Comparison of ENCODE assay signal across 12 mouse cellular contexts in genomic region chr16:97252997-97253635, GRCm38 (mm10).
DNase-seq lines count a peak whose midpoint lies in the region; ATAC-seq and TF ChIP-seq lines count a peak whose summit lies in the region.
"Had no signal": no experiment of that assay in that cellular context is flagged by ENCODE, and none has a peak within 500 bp of the region (broad histone marks: within the 10 kb centered on the region; RNA-seq: fewer than 3 reads in every experiment).

No protein-coding gene starts in this region.

- no peaks in the 10 kb centered on the region for H3K9me3 ChIP-seq in hindbrain, postnatal 0 days (ENCODE audit: low read length)
- H3K9me3 ChIP-seq in hindbrain, embryonic 10.5 days, result no peaks in the 10 kb centered on the region
- H3K9me3 ChIP-seq: embryonic facial prominence, embryonic 15.5 days had no signal

- TF ChIP-seq CTCF in hindbrain, postnatal 0 days (IDR thresholded peaks at IDR 0.05; ENCODE audit: low read depth), result peak; percentile 47
- no peak for TF ChIP-seq CTCF in brain, embryonic 14.5 days (IDR thresholded peaks at IDR 0.05; ENCODE audit: borderline replicate concordance, extremely low read depth, insufficient read depth, insufficient read length)
- no peak for TF ChIP-seq CTCF in thymus, adult 2 months (IDR thresholded peaks at IDR 0.05; ENCODE audit: borderline replicate concordance, control insufficient read depth, extremely low read depth, insufficient read depth, low read length, poor library complexity)

- DNase-seq in hindbrain, postnatal 0 days (ENCODE audit: low spot score), result peak; percentile 69
- DNase-seq in hindbrain, embryonic 10.5 days (ENCODE audit: low spot score), result no peak
- DNase-seq in 416B (ENCODE audit: low read depth), result peak; percentile 28
- DNase-seq in brain, embryonic 14.5 days (ENCODE audit: low read depth), result peak; percentile 55
- DNase-seq in left cerebral cortex, postnatal 36 days (ENCODE audit: low spot score in 2 of 2), result peak; percentile 24 to 28
- DNase-seq in thymus, adult 2 months, result no peak
- DNase-seq in gastrocnemius, postnatal 10 days, result no peak
- DNase-seq: cerebellum, adult 11-12 months had no signal

- TF ChIP-seq POLR2A in brain, embryonic 14.5 days (IDR thresholded peaks at IDR 0.05; ENCODE audit: borderline replicate concordance, extremely low read depth, insufficient read depth, insufficient read length, poor library complexity, severe bottlenecking), result no peak
- TF ChIP-seq POLR2A in thymus, adult 2 months (IDR thresholded peaks at IDR 0.05; ENCODE audit: control insufficient read depth, extremely low read depth, insufficient read depth, low read length, poor library complexity), result no peak

- peak overlapping the region; percentile 55 for H3K27ac ChIP-seq in hindbrain, postnatal 0 days
- H3K27ac ChIP-seq in hindbrain, embryonic 10.5 days, result no peak overlapping the region
- no peak overlapping the region for H3K27ac ChIP-seq in thymus, adult 2 months (ENCODE audit: control insufficient read depth, insufficient read depth, low read length)
- H3K27ac ChIP-seq: embryonic facial prominence, embryonic 15.5 days; liver, embryonic 14.5 days had no signal

- 41% methylated on average over 2 of the region's 2 CpGs for WGBS in hindbrain, postnatal 0 days
- WGBS in hindbrain, embryonic 10.5 days, result 54% methylated on average over 2 of the region's 2 CpGs
- 69% methylated on average over 2 of the region's 2 CpGs for WGBS in thymus, adult 2 months

- peak; percentile 75 for ATAC-seq in hindbrain, postnatal 0 days
- ATAC-seq in cerebellum, adult (ENCODE audit: insufficient number of reproducible peaks, low FRiP score, low TSS enrichment), result no peak
- ATAC-seq: CD4-positive, CD25-positive, alpha-beta regulatory T cell, adult 4 months had no signal

- intact Hi-C loops in left cerebral cortex, postnatal 36 days (cut with DNase I), result no loop called here

- no peaks in the 10 kb centered on the region for H3K4me1 ChIP-seq in hindbrain, postnatal 0 days (ENCODE audit: insufficient read depth, low read length)
- H3K4me1 ChIP-seq in hindbrain, embryonic 10.5 days (replicated peaks), result no peaks in the 10 kb centered on the region
- H3K4me1 ChIP-seq in thymus, adult 2 months (replicated peaks; ENCODE audit: control insufficient read depth, insufficient read depth, low read length), result no peaks in the 10 kb centered on the region
- H3K4me1 ChIP-seq: embryonic facial prominence, embryonic 15.5 days had no signal

- no peak overlapping the region for H3K9ac ChIP-seq in hindbrain, postnatal 0 days (replicated peaks; ENCODE audit: low read length)
- H3K9ac ChIP-seq: embryonic facial prominence, embryonic 15.5 days; liver, embryonic 14.5 days had no signal

- no peaks in the 10 kb centered on the region for H3K27me3 ChIP-seq in hindbrain, postnatal 0 days (ENCODE audit: insufficient read depth, low read length)
- H3K27me3 ChIP-seq in hindbrain, embryonic 10.5 days (ENCODE audit: insufficient read depth, poor library complexity, severe bottlenecking), result no peaks in the 10 kb centered on the region
- no peaks in the 10 kb centered on the region for H3K27me3 ChIP-seq in thymus, adult 2 months (ENCODE audit: control insufficient read depth, insufficient read depth, low read length)
- H3K27me3 ChIP-seq: embryonic facial prominence, embryonic 15.5 days had no signal

- H3K36me3 ChIP-seq in hindbrain, postnatal 0 days (ENCODE audit: insufficient read depth, low read length), result no peaks in the 10 kb centered on the region
- no peaks in the 10 kb centered on the region for H3K36me3 ChIP-seq in hindbrain, embryonic 10.5 days
- no peaks in the 10 kb centered on the region for H3K36me3 ChIP-seq in thymus, adult 2 months (ENCODE audit: control insufficient read depth, insufficient read depth, low read length)
- H3K36me3 ChIP-seq: embryonic facial prominence, embryonic 15.5 days had no signal

- no peak overlapping the region for H3K4me2 ChIP-seq in hindbrain, postnatal 0 days (ENCODE audit: low read depth, low read length)
- H3K4me2 ChIP-seq: embryonic facial prominence, embryonic 15.5 days had no signal

- H3K4me3 ChIP-seq in hindbrain, postnatal 0 days (ENCODE audit: low read length), result no peak overlapping the region
- no peak overlapping the region for H3K4me3 ChIP-seq in hindbrain, embryonic 10.5 days
- no peak overlapping the region for H3K4me3 ChIP-seq in thymus, adult 2 months (ENCODE audit: control insufficient read depth, insufficient read depth, low read length)
- H3K4me3 ChIP-seq: embryonic facial prominence, embryonic 15.5 days had no signal

Comparison
In these comparisons a context has a peak if more than half of its experiments do, and no peak if none do; other contexts are left out.
1. DNase-seq: peak in hindbrain, postnatal 0 days (single experiment), 416B (single experiment), brain, embryonic 14.5 days (single experiment) and left cerebral cortex, postnatal 36 days (2 of 2); none in hindbrain, embryonic 10.5 days (single experiment), thymus, adult 2 months (single experiment) and gastrocnemius, postnatal 10 days (single experiment).